Mouse (Mus musculus) testis, adult 2 months (tissue): ENCODE measurements around the gene Aldh1a7. TPM values are rescaled to one million over a fixed set of nuclear protein-coding genes. Genes with fewer than 3 reads are reported as not detected.
"Not testable (repeated sequence)": the region's sequence is repeated elsewhere in the genome, so short reads cannot be mapped to it uniquely, and the experiment has no call there.

Experiments
- H3K27ac ChIP-seq: fragments of 200-500 bp; 2 replicates; pipeline ENCODE4 v1.5.1; 2012; ENCODE audit warnings: low read depth, low read length; ENCODE audit not compliant: control insufficient read depth, insufficient read depth
- H3K27me3 ChIP-seq: fragments of 200-500 bp; 2 replicates; pipeline ENCODE4 v1.6.1; 2012; ENCODE audit warnings: mild to moderate bottlenecking, low read length, moderate library complexity; ENCODE audit not compliant: control insufficient read depth, insufficient read depth
- H3K36me3 ChIP-seq: fragments of 200-500 bp; 2 replicates; pipeline ENCODE4 v1.6.1; 2012; ENCODE audit warnings: mild to moderate bottlenecking, low read length; ENCODE audit not compliant: control insufficient read depth, insufficient read depth
- H3K4me1 ChIP-seq: fragments of 200-500 bp; 2 replicates; pipeline ENCODE4 v1.6.1; 2012; ENCODE audit warnings: low read length; ENCODE audit not compliant: control insufficient read depth, insufficient read depth
- H3K4me3 ChIP-seq: fragments of 200-500 bp; 2 replicates; pipeline ENCODE4 v1.5.1; 2012; ENCODE audit warnings: low read depth, mild to moderate bottlenecking, low read length, moderate library complexity, mixed read lengths; ENCODE audit not compliant: control insufficient read depth
- CTCF ChIP-seq: fragments of 200-500 bp; IDR thresholded peaks from 2 replicates; pipeline ENCODE4 v1.5.1; 2012; ENCODE audit warnings: low read depth, mild to moderate bottlenecking, inconsistent platforms, low read length, moderate library complexity; ENCODE audit not compliant: control insufficient read depth, insufficient read depth, insufficient replicate concordance
- POLR2A ChIP-seq: fragments of 200-500 bp; IDR thresholded peaks from 2 replicates; pipeline ENCODE4 v1.6.1; 2012; ENCODE audit warnings: low read depth, mild to moderate bottlenecking, inconsistent platforms, low read length, moderate library complexity; ENCODE audit not compliant: control insufficient read depth
- polyA plus RNA-seq: library from polyadenylated mRNA; depleted of rRNA; stranded (reverse); fragments of >200 nt; gene quantifications from 2 replicates; pipeline ENCODE4 v1.2.3, GENCODE M21; 2012; rRNA removed

Gene Aldh1a7
- polyA plus RNA-seq, 1 experiment, result 5.9 TPM

GRCm38 (mm10) chr19:20702074-20702473 lies 25.3 kb downstream of the Aldh1a7 start:
- Histone ChIP-seq H3K4me1 (no peaks in the 10 kb centered on the region), H3K4me3 (no peak overlapping the region), H3K27ac (no peak overlapping the region), H3K36me3 (no peaks in the 10 kb centered on the region), H3K27me3 (no peaks in the 10 kb centered on the region)
- TF ChIP-seq CTCF, result no peak
- TF ChIP-seq POLR2A, result no peak

DNA sequence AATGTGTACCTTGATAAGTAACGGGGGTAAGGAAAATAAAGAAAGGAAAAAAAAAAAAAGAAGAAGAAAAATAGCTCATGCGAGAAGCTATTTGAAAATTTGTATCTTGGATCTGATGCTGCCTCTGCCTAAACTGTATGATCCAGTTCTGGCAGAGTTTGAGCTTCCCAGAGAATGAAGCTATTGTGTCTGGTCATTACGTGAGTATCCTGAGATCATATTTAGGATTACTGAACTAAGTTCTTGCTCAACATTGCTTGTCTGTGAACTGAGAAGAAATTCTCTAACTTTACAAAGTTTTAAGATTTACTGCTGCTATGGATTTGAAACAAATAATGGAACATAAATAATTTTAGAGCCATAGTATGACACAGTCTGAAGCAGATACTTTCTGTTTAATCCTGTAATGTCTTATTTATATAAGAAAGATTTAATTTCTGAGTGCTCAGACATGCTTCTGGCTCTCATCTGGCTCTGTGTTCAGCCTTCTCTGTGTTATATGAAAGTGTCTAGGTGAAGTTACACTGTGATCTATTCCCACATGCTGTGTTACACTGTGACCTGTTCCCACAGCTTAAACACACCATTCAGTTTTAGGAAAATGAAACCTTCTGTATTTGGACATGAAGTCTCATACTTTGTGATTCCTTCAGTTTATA lies 49.5 kb downstream of the Aldh1a7 start:
- Histone ChIP-seq H3K27ac (no peak overlapping the region), H3K4me3 (no peak overlapping the region), H3K36me3 (no peaks in the 10 kb centered on the region), H3K4me1 (no peaks in the 10 kb centered on the region), H3K27me3 (no peaks in the 10 kb centered on the region)
- TF ChIP-seq CTCF (no peak), POLR2A (no peak)

DNA sequence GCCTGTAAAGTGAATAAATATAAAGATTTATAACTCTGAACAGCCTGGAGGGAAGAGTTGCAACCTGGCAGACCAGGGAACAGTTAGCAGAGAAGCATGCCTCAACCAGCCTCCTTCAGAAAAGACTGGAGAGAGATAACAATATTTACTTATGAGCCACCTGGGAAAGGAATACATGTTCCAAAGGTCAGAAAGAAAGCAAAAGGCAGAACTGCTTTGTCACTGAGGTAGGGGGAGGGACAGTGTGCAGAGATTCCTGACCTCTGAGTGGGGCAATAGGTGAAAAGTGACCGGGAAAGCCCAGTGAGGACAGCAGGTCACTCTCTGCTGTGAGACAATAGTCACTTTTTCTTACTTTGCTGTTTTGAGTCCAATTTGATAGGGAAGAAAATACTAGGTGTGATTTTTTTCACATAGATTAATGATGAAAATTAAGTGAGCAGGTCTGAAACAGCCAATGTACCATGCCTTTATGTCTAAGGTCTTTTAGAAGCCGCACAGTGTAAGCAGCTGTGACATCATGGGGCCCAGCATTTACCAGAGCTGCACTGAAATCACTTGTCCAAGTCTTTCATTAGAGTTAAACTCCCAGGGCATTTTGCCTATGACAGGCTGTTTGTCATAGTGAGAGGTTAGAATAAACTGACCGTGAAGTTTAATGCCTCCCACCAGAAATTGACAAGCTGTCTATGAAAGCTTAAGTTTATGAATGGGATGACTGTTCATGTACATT lies 73.1 kb downstream of the Aldh1a7 start:
- no peaks in the 10 kb centered on the region for H3K36me3 ChIP-seq
- H3K4me1 ChIP-seq, result no peaks in the 10 kb centered on the region
- TF ChIP-seq CTCF, result no peak
- TF ChIP-seq POLR2A, result no peak

GRCm38 (mm10) chr19:20653082-20653676 lies 74.2 kb downstream of the Aldh1a7 start:
- TF ChIP-seq CTCF (no peak), POLR2A (no peak)
- Histone ChIP-seq H3K4me3 (no peak overlapping the region), H3K36me3 (no peaks in the 10 kb centered on the region), H3K27me3 (no peaks in the 10 kb centered on the region), H3K27ac (no peak overlapping the region), H3K4me1 (no peaks in the 10 kb centered on the region)

More for the DNA sequence above, 73.1 kb downstream of the Aldh1a7 start:
- Histone ChIP-seq H3K4me3 (no peak overlapping the region), H3K27ac (no peak overlapping the region; the same call in 1 of the 2 replicates), H3K27me3 (no peaks in the 10 kb centered on the region)

DNA sequence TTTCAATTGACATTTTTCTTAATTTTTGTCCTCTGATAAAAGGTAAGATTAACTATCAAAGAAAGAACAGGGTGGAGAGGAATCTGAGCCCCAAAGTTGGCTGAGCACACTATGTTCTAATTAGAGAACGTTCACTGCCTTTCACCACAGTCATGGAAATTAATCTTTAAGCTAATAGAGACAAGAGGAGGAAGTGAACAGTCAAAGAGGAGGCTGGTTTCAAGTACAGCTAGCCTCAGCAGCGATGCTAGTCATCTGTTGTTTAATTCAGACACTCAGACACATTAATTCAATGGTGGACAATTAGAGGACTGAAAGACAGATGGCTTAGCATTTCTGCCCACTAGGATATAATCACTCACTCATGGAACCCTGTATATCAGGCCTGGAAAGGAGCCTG lies 77.4 kb downstream of the Aldh1a7 start:
- no peak overlapping the region for H3K27ac ChIP-seq
- H3K4me1 ChIP-seq, result no peaks in the 10 kb centered on the region
- no peak overlapping the region for H3K4me3 ChIP-seq
- no peak for TF ChIP-seq CTCF
- no peak for TF ChIP-seq POLR2A
- no peaks in the 10 kb centered on the region for H3K27me3 ChIP-seq
- no peaks in the 10 kb centered on the region for H3K36me3 ChIP-seq

DNA sequence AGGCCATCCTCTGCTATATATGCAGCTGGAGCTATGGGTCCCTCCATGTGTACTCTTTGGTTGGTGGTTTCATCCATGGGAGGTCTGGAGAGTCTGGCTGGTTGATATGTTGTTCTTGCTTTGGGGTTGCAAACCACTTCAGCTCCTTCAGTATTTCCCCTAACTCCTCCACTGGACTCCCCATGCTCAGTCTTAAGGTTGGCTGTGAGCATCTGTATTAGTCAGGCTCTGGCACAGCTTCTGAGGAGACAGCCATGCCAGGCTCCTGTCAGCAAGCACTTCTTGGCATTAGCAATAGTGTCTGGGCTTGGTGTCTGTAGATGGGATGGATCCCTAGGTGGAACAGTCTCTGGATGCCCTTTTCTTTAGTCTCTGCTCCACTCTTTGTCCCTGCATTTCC lies 79.9 kb downstream of the Aldh1a7 start:
- not testable (repeated sequence) for H3K4me3 ChIP-seq, H3K27me3 ChIP-seq, H3K36me3 ChIP-seq, H3K27ac ChIP-seq, H3K4me1 ChIP-seq

DNA sequence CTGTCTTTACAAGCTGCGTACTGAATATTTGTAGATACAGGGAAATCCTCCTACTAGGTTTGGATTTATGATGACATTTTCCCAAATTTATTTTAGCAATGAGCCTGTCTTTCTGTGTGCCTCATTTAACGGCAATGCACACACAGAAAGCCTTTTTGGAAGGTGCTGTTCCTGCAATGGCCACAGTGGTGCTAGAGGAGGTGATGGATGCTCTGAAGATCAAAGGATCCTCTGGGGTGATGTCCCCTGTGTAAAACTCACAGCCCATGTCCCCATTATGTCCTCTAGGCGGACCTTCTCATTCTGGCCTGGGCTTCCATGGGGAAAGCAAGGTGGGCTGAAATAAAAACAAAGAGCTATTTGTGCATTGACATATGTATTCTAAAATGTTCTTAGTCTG lies 83.0 kb downstream of the Aldh1a7 start:
- no peak for TF ChIP-seq POLR2A
- no peaks in the 10 kb centered on the region for H3K4me1 ChIP-seq
- H3K27ac ChIP-seq, result no peak overlapping the region
- no peaks in the 10 kb centered on the region for H3K36me3 ChIP-seq
- no peaks in the 10 kb centered on the region for H3K27me3 ChIP-seq
- no peak overlapping the region for H3K4me3 ChIP-seq

Other genes starting within 250 kb of the Aldh1a7 start
- gene Aldh1a1, start 234.8 kb downstream of the Aldh1a7 start, polyA plus RNA-seq, result 80.3 and 95.7 TPM in 2 replicates
- 7.2 and 8.2 TPM in 2 replicates for gene Tmc1, start 226.6 kb upstream of the Aldh1a7 start, polyA plus RNA-seq